Mouse (Mus musculus) heart, postnatal 0 days (tissue): ENCODE data around the gene Plppr1.

Experiments used
- CTCF ChIP-seq: IDR thresholded peaks from 2 replicates; pipeline ENCODE4 v1.5.1; 2016; ENCODE audit warnings: antibody characterized with exemption, control low read depth, low read depth
- EP300 ChIP-seq: IDR thresholded peaks from 2 replicates; pipeline ENCODE4 v1.6.1; 2016; ENCODE audit warnings: antibody characterized with exemption, low read depth

DNA sequence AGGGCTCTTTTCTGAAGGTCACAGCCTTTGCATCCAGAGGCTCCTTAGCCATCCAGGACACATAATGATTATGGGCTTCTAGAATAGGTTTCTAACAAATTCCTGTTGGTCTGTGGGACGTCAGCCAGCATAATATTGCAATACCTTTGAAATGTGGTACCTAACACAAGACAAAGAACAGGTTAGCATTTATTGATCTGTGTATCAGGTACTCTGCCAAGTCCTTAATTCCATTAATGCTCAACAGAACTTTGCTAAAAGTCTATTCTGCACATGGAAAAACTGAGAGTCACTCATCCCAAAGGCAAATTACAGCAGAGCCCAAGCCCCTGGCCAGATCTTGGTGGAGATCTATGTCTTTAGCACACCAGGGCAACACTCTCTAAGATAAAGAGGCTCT lies 97.7 kb downstream of the Plppr1 start:
- no peak for TF ChIP-seq EP300
- no peak for TF ChIP-seq CTCF
